Mouse (Mus musculus) liver, embryonic 15.5 days (tissue): ENCODE measurements around the gene 3110082J24Rik. TPM values are rescaled to one million over a fixed set of nuclear protein-coding genes. Genes with fewer than 3 reads are reported as not detected.
"Not testable (repeated sequence)": the region's sequence is repeated elsewhere in the genome, so short reads cannot be mapped to it uniquely, and the experiment has no call there.

ENCODE experiments used
- ATAC-seq: fragments of 200-750 bp; cut with Nextera tagmentation; 2 replicates; pipeline ENCODE4 v1.8.0; 2017; ENCODE audit warnings: moderate number of reproducible peaks, mild to moderate bottlenecking, moderate library complexity; ENCODE audit not compliant: insufficient read depth
- H3K27ac ChIP-seq: fragments of 300-500 bp; sonication (generic); replicated peaks from 2 replicates; pipeline ENCODE4 v1.5.1; 2015; ENCODE audit warnings: mild to moderate bottlenecking, inconsistent platforms
- H3K27me3 ChIP-seq: fragments of 300-500 bp; sonication (generic); 2 replicates; pipeline ENCODE4 v1.6.1; 2015; ENCODE audit warnings: mild to moderate bottlenecking, inconsistent platforms
- H3K36me3 ChIP-seq: fragments of 300-500 bp; sonication (generic); replicated peaks from 2 replicates; pipeline ENCODE4 v1.6.1; 2015; ENCODE audit warnings: moderate library complexity, mild to moderate bottlenecking, inconsistent platforms
- H3K4me1 ChIP-seq: fragments of 300-500 bp; sonication (generic); replicated peaks from 2 replicates; pipeline ENCODE4 v1.6.1; 2015; ENCODE audit warnings: inconsistent platforms
- H3K4me2 ChIP-seq: fragments of 300-500 bp; sonication (generic); 2 replicates; pipeline ENCODE4 v1.6.1; 2015; ENCODE audit warnings: moderate library complexity, mild to moderate bottlenecking, inconsistent platforms
- H3K4me3 ChIP-seq: fragments of 300-500 bp; sonication (generic); replicated peaks from 2 replicates; pipeline ENCODE4 v1.5.1; 2015; ENCODE audit warnings: mild to moderate bottlenecking, inconsistent platforms
- H3K9ac ChIP-seq: fragments of 300-500 bp; sonication (generic); 2 replicates; pipeline ENCODE4 v1.6.1; 2015; ENCODE audit warnings: moderate library complexity, mild to moderate bottlenecking, inconsistent platforms
- H3K9me3 ChIP-seq: fragments of 300-500 bp; sonication (generic); replicated peaks from 2 replicates; pipeline ENCODE4 v1.6.1; 2016; ENCODE audit warnings: inconsistent platforms
- WGBS: fragments of 180-500 bp; shearing (Covaris S2); methylation state at CpG from one replicate; pipeline ENCODE4 v1.1.7; 2015; ENCODE audit warnings: mixed read lengths; ENCODE audit not compliant: insufficient replicate concordance; 5-methylcytosine and 5-hydroxymethylcytosine counted together
- polyA plus RNA-seq: library from polyadenylated mRNA; unstranded; fragments of >200 nt; fragmentation: Nextera tagmentation; extraction: Ambion mirVana; gene quantifications from 2 replicates; pipeline ENCODE4 v1.2.1, GENCODE M21; 2015

The 3110082J24Rik gene
- polyA plus RNA-seq, 1 experiment from 2014 or later = not detected

DNA sequence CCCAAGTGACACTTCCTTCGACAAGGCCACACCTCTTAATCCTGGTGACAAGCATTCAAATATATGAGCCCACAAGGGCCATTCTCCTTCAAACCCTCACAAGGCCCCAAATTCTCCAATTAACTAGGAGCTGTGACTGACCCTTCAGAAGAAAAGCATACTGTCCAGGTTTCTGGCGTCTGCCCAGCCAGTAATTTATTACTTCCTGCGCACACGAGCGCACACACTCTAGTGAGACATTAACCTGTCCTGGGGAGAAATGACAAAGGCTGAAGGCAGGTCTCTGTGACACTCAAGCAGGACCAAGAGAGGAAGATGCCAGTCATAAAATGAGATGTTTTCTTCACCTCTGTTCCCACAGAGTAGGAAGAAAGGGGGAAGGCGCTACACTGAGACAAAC is 38.2 kb downstream of the 3110082J24Rik start:
- no peaks in the 10 kb centered on the region for H3K27me3 ChIP-seq
- peaks cover 89% of the 10 kb centered on the region for H3K36me3 ChIP-seq
- peaks cover 14% of the 10 kb centered on the region for H3K4me1 ChIP-seq
- H3K9me3 ChIP-seq = no peaks in the 10 kb centered on the region
- H3K4me3 ChIP-seq = no peak overlapping the region
- ATAC-seq = no peak
- WGBS = 72% methylated on average over 6 of the region's 6 CpGs
- H3K4me2 ChIP-seq = no peak overlapping the region
- no peak overlapping the region for H3K27ac ChIP-seq
- H3K9ac ChIP-seq = no peak overlapping the region

DNA sequence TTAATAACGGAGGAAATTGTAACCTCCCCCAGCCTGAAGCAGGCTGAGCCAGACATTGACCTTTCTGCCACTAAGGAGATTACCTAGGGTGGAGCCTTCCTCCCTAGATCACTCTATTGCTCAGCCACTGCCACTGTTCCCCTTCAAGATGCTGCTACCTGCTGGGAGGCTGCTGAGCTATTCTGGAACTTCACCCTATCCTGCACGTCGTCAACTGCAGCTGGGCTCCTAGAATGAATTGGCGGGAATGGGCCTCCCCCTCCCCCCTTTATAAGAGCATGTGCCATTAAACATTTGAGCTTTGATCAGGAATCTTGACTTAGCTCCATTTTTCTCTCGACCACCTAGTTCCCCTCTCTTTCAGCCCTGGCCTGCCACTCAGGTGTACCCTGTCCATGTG is 46.3 kb downstream of the 3110082J24Rik start:
- H3K9me3 ChIP-seq, H3K9ac ChIP-seq, H3K4me2 ChIP-seq, H3K27ac ChIP-seq, ATAC-seq, H3K4me1 ChIP-seq, H3K4me3 ChIP-seq, H3K27me3 ChIP-seq: not testable (repeated sequence)
- H3K36me3 ChIP-seq = peaks cover 61% of the 10 kb centered on the region
- WGBS = 86% methylated on average over 5 of the region's 5 CpGs

DNA sequence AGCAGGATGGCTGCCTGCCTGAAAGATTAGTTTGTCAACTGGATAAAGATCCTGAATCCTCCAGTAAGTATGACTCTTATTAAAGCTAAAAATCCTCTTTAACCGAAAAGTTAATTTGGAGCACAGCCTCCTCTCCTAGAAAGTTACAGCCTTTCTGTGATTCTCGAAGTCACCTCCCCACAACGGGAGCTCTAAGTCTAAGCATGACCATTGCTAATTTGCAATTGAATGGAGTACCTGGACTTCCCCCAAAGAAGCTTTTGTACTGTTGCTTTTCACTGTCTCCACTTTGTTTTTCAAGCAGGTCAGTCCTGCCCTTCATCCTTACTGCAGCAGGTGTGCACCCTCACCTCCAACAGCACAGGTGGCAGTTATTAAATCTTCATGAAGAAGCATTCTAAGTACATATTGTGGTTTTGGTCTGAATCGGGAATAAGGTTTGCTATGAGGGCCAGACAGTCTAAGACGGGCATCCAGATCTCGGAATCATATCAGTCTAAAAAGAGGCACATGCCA is 47.6 kb downstream of the 3110082J24Rik start:
- ATAC-seq = no peak
- H3K36me3 ChIP-seq = peaks cover 48% of the 10 kb centered on the region
- WGBS = 83% methylated on average over 6 of the region's 6 CpGs
- H3K4me2 ChIP-seq = no peak overlapping the region
- H3K9ac ChIP-seq = no peak overlapping the region
- H3K4me3 ChIP-seq = no peak overlapping the region
- H3K9me3 ChIP-seq = no peaks in the 10 kb centered on the region
- no peaks in the 10 kb centered on the region for H3K27me3 ChIP-seq
- no peaks in the 10 kb centered on the region for H3K4me1 ChIP-seq
- no peak overlapping the region for H3K27ac ChIP-seq

Other genes starting within 250 kb of the 3110082J24Rik start
- gene Il6, start 93.0 kb downstream of the 3110082J24Rik start, polyA plus RNA-seq = 0.17 and 0.44 TPM in 2 replicates
- gene Tyms, start 32.5 kb downstream of the 3110082J24Rik start, polyA plus RNA-seq = 205 and 219 TPM in 2 replicates
- gene Garem2, start 925 bp downstream of the 3110082J24Rik start, polyA plus RNA-seq = 0.02 TPM in 1 of 2 replicates, not detected in the other
- 101 and 105 TPM in 2 replicates for gene Hadha, start 49.1 kb upstream of the 3110082J24Rik start, polyA plus RNA-seq
- gene Hadhb, start 49.2 kb upstream of the 3110082J24Rik start, polyA plus RNA-seq = 140 and 154 TPM in 2 replicates
- gene Adgrf3, start 99.6 kb upstream of the 3110082J24Rik start, polyA plus RNA-seq = not detected in 2 replicates
- gene Selenoi, start 126.5 kb upstream of the 3110082J24Rik start, polyA plus RNA-seq = 13.3 and 14.1 TPM in 2 replicates
- 1.5 TPM in 2 replicates for gene Drc1, start 175.3 kb upstream of the 3110082J24Rik start, polyA plus RNA-seq